Mouse (Mus musculus) right cerebral cortex, adult 2 months (tissue): Measurements from ENCODE around the gene Sh3d21.
"Not testable (repeated sequence)": the region's sequence is repeated elsewhere in the genome, so short reads cannot be mapped to it uniquely, and the experiment has no call there.

Experiments
- DNase-seq, 2 experiments: peaks; one replicate each; pipeline ENCODE4 v3.0.0; 2021 to 2022; ENCODE audit warnings: low spot score in 2 of 2

Sh3d21 gene

DNA sequence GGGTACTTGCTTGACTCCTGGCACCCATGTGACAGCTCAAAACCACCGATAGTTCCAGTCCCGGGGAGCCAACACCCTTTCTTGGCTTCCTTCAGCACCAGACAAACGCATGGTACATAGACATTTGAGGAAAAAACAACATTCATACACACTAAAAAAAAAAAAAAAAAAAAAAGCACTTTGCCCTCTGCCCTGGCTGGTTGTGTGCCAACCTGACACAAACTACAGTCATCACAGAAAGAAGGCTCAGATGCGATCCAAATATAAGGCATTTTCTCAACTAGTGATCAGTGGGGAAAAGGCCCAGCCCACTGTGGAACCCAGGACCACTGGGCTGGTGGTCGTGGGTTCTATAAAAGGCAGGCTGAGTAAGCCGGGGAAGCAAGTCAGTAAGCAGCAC, 5.6 kb upstream of the Sh3d21 start:
- no peak for DNase-seq

DNA sequence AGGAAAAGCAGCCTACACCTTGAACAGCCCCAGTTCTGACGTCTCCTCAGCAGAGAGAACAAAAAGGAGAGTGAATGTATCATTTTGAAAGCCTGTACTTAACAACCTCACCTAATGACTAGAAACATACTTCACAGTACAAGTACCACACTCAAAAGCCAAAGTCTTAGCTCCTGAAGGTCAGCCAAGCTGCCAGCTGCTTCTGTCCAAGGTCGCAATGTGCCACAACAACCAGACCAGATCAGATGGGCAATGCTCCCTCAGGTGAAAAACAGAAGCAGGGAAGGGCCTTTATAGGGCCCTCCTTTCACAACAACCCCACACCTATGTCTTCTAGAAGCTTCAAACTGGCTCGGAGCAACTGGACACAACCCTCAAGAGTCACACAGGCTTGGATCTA, 2.8 kb upstream of the Sh3d21 start:
- DNase-seq, result no peak

DNA sequence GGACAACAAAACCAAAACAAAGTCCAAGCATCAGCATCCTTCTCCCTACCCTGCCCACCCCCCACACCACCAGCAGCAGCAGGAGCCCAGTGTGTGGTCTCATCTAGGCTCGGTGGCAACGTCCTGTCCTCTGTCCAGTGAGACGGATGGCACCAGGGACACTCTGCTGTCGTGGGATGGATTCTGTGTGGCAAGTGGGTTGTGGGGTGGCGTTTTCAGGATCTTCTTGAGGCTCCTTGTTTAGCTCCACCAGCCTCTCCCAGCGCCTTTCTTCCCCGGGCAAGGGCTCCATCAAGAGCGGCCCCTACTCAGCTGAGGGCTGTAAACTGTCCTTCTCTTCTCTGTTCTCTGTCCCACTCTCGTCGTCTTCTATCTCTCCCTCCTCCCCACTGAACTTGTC, 1.8 kb upstream of the Sh3d21 start:
- not testable (repeated sequence) for DNase-seq

DNA sequence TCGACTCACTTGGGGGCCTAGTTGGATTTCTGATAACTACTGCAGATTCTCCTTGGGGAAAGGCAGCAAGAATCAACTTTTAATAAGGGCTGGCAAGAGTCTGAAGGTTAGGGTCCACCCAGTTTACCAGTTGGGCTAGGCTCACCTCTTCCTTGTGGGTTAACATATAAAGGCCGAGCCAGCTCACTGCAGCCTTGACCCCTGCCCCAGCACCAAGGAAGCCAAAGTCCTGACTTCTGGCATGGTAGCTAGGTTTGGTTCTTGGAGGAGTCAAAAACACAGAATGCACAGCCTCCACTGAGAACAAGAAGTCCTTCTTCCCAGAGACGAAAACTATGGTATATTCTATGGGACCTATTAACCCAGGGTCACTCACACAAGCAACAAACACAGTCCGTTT, 394 bp upstream of the Sh3d21 start:
- DNase-seq, result no peak

DNA sequence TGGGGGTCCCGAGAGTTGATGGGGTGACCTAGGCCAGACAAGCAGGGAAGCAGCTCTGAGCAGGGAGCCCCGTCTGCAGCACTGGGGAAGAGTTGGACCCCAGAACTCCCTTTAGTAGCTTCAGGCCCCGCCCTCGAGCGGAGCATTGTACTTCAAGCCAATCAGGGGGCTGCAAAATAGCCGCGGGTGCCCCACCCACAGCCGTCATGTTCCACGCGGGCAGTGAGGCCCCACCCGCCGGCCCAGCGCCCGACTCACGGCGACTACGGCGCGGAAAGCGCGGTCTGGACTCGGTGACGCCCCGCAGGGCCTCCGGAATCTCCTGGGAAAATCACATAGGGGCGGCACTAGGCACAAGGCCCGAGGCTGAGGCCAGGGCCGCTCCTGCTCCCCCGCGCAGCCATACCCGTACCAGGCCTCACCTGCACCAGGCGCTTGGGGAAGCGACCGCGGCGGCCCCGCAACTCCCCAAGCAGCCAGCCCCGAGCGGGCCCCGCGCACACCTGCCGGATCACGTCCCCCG, 686 bp downstream of the Sh3d21 start:
- DNase-seq, result peak; percentile 78 to 83

DNA sequence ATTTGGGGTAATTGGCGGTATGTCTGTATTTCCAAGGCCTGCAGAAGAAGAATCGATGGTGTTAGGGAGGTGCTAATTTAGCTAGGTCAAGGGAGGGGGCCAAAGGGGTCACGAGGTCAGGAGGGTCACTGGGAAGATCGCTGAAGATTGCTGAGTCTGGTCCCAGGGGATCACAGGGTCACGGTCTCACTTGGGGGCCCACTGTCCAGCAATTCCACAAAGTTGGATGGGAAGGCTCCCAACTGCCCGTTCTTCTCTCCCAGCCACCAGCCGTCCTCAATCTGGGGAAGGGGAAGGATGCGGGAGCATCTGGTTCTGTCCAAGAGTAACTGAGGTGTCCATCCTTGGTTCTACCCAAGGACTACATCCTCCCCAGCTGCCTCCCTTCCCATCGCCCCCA, 1.3 kb downstream of the Sh3d21 start:
- DNase-seq, result no peak

DNA sequence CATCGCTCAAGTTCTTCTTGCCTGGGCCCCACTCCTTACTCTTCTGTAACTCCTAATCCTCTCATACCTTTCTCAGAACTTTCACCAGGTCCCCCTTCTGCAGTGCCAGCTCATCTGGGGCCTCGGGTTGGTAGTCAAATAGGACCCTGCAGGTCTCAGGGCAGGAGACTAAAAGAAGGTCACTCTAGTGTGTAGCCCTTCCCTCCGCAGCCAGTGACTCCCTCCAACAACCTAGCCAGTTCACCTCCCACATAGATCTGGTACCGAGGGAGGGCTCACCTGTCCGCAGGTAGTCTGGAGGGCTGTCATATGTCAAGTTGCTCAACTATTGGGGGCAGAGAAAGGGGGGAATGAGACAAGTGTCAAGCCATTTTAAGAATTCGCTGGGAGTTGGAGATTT, 1.8 kb downstream of the Sh3d21 start:
- DNase-seq, result no peak

DNA sequence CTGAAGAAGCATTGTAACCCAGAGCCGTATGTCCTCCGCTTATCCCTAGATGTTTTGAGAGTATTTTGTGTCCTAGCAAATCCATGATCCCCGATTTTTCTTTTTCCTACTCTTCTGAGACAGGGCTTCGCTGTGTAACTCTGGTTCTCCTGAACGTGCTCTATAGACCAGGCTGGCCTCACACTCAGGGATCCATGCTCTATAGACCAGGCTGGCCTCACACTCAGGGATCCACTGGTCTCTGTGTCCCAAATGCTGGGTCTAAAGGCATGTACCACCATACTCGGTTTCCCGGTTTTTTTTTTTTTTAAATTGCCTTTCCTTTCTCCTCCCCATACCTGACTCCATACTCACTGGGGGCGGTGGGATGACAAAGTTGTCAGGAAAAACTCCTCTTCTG, 2.3 kb downstream of the Sh3d21 start:
- DNase-seq, result no peak

DNA sequence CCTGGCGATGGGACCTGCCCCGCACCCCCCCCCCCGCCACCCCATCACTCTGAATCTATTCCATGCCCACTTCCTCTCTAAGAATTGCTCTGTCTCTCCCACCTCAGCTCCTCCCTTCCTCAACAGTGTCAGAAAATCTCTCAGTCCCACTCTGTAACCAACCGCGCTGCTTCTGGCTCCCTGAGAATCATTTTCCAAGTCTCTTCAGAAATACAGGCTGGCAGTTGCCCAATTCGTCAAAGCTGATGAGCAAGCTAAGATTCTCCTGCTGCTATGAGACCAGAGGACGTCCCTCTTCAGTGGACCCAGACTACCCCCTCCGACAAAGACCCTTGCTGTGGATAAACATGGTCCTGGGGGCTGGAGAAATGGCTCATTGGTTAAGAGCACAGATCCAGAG, 3.8 kb downstream of the Sh3d21 start:
- DNase-seq, result peak; percentile 32 to 44

DNA sequence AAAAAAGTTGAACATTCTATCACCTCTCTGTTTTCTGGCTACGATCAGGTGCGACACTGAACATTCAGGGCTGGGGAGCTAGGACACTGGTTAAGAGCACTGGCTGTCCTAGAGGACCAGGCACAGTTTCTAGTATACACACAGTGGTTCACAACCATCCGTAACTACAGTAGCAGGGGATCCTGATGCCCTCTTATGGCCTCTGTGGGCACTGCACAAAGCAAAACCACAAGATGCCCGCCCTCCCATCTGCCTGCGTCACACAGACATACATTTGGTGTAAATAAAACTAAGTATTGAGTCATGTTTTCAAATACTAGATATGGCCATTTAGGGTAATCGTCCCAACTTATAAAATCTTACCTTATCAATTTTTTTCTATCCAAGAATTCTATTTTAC, 5.7 kb downstream of the Sh3d21 start:
- DNase-seq, result no peak

DNA sequence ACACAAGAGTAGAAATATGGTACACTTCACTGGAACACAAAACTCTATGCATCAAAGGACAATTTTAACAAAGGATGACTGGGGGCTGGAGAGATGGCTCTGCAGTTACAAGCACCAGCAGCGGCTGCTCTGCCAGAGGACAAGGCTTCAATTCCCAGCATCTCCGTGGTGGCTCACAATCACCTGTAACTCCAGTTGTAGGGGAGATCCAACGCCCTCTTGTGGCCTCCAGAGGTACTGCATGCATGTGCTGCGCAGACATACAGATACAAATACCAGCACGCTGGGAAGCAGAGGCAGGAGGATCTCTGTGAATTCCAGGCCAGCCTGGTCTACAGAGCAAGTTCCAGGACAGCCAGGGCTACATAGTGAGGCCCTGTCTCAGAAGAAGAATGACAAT, 6.7 kb downstream of the Sh3d21 start:
- no peak for DNase-seq

DNA sequence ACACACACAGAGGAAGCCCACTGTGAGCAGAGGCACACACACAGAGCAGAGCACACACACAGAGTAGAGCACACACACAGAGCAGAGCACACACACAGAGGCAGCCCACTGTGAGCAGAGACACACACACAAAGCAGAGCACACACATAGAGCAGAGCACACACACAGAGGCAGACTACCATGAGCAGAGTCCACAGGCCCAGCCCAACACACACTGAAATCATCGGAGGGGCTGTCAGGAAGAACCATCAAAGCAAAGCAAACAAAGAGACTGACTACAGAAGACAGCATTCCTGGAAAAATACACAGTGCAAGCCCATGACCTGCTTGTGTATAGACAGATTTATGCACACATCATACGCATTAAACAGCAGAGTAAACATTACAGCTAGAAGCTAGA, 7.4 kb downstream of the Sh3d21 start:
- no peak for DNase-seq

DNA sequence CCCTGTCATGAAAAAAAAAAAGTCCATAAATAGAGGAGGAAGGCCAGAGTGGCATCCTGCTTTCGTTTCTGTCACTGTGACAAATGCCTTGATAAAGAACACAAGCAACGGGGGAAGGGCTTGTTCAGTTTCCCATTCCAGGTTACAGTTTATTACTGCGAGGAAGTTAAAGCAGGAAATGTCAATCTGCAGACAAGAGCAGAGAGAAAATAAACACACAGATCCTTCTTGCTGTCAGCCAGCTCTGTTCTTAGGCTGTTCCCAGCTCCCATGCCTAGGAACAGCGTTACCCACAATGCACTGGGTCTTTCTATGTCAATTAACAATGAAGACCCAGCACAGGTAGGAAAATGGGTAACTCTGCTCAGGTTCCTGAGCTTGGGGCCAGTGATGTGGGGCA, 8.1 kb downstream of the Sh3d21 start:
- no peak for DNase-seq

DNA sequence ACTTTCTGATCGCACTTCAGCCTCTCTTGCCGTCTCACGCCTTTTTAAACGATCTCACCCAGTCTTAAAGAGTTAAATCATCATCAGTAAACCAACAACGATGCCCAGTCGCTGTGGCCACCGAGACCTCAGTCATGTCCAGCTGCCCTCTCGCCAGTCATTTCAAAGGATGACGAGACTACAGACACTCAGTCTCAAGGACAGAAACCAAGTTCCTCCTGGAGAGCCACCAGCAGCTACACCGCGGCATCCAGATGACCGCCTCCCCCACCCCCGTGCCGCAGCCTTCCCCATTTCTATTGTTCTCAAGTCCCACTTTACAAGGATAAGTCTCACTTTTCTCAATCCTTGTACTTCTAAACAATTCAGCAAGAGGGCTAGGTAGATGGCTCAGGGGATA, 10.4 kb downstream of the Sh3d21 start:
- no peak for DNase-seq

DNA sequence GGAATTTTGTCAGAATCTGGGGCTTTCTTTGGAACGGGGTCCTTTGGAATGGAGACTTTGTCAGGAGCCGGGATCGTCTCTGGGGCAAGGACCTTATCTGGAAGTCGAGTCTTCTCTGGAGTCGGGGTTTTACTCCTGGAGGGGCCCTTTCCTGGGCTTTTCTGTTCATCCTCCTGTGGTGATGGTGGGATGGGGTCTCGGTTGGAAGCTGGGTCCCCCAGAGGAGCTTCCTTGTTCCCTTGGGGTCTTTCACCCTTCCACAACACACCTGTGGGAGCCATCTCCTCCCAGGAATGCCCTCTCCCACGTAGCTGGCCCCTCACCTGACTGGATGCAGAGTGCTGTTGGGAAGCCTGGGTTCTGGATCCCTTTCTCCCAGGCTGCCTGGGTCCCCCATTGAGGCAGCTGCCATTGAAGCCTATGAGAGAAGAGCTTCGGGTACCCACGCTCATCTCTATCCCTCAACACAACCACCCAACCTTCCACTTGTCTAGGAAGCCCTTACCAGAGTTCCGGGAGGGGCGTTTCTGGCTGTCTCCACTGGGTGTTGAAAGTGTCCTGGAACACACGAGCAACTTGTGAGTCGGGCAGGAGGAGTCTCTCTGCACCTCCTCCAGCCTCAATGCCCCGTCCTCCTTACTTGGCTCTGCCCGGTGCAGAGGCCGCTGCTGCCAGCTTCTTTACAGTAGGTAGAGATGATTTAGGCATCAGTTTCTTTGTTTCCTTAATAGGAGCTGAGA, 11.4 kb downstream of the Sh3d21 start:
- no peak for DNase-seq

DNA sequence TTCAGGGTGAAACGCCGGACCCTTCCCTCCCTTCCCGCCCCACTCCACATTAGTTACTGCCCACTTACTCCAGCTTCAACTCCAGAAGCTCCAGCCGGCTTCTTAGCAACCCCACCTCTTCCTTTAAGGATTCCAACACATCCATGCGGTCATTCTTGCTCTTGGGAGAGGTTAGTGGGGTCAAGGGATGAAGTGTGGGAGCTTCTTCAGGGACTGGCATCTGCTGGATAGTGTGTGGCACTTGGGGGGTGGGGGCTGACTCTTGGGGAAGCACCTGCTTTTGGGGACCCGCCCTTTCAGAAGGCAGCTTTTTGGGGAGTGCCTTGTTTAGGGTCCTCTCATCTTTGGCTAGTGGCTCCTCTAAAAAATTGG, 12.4 kb downstream of the Sh3d21 start:
- DNase-seq, result no peak

DNA sequence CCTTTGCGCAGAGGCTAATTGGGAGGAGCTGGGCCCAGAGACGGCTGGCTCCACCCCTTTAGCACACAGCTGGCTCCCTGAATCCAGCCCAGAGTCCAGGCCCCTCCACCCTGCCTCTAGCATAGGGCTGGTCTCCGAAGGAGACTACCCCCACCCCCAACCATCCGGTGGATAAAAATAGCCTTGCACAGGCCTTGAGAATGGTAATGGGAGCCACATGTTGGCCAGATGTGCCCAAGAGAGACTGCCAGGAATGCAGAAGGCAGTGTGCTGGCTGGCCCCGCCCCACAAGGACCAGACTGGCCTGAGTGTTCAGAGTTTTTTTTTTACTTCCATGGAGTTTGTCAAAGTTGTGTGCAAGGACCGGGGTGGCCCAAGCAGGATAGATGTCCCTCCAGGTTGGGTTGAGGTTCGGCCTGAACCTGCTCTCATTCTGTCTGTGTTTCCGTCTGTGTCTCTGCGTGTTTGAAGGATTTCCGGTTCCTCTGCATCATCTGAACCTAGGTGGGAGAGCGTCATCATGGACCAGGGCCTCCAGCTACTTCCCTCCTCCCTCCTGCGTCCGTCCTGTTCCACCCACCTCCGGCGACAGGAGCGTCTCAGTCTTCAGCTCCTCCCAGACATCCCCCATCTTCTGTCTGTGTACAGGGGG, 12.9 kb downstream of the Sh3d21 start:
- no peak for DNase-seq

DNA sequence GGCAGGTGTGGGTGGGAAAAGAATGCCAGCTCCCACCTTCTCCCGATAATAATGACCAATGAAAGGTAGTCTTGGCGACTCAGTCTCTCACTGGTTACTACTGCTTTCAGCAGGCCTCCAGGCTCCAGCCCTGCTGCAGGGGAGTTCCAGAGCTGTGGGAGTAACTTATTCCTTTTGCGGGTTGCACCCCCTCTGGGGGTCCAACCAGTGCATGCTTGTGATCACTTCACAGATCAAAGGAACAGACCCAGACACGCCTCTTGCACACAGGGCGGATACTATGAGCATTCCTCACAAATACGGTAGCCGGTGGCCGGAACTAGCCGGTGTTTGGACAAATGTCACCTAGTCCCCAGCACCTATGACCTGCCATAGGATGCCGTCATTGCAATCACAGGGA, 13.5 kb downstream of the Sh3d21 start:
- no peak for DNase-seq

DNA sequence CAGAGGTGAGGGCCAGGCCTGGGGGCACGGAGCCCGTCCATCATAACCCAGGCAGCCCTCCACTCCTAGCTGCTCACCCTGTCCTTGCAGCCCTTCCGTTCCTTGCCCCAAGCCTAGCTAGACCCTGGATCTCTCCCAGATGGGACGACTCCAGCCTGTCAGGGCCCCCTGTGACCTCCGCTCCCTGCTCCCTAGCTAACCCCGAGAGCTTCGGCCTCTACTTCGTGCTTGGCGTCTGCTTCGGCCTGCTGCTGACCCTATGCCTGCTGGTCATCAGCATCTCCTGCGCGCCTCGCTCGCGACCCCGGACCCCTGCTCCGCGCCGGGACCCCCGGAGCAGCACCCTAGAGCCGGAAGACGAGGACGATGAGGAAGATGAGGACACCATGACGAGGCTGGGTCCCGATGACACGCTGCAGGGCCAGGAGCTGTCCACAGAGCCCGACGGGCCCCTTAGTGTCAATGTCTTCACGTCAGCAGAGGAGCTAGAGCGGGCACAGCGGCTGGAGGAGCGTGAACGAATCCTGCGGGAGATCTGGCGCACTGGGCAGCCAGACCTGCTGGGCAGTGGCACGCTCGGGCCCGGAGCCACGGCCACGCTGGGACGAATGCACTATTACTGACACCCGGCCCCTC, 14.1 kb downstream of the Sh3d21 start:
- no peak for DNase-seq

DNA sequence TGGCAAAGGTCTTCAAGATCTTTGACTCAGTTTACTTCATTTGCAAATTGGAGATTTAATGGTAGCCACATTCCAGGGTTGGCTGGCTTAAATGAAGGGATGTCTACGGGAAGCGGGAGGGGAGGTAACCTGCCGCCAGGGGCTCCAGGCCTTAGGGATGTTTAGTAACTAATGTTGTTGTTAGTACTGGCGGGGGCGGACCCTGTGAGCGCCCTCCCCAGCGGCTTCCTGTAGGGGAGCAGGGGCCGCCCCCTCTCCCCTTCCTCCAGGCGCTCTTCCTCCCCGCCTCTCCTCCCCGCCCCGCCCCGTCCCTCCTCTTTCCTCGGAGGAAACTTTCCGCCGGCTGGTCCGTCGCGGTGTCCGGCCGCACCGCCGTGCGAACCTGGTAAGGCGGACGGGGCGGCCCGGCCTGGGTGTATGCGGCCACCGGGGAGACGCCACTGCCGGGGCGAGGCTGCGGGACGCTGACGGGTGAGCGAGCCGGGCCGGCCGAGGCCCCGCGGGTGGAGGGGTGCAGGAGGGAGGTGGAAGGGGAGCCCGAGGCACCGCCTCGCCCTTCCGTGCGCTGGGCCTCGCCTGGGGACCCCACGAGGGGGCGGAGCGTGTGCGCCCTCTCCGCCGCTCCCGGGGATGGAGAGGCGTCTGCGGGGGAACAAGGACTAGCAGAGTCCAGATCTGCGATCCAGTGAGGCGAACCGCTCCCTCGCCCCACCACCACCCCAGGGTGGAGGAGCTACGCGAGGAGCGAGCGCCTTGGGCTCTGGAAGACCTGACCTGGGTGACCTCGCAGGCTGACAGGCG, 14.9 kb downstream of the Sh3d21 start:
- no peak for DNase-seq

DNA sequence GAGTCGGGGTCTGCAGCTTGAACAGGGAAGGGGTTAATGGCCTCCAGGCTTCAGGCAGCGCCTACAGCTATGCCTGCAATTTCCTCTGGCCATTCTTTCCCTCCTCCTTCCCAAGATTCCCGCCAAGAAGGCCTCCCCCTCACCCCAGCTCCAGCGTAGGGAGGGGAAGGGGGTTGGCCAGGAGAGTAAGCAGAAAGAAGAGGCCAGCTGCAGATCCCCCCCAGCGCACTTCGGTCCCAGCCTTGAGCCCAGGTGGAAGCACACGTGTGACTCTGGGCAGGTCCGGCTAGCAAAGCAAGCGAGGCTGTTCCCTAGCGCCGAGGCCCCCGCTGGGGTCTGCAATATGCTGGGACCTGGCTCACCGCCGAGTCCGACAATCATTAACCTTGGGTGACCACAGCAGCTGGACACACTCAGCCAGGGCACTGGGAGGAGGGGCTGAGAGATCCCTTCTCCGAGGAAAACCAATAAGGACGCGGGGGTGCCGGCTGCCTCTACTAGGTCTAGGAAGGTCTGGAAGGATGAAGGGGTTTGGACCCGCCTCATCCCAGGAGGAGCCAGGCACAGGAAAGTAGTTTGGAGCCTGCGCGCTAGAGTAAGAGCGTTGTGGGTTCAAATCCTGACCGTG, 15.6 kb downstream of the Sh3d21 start, which contains the start of gene Eva1b:
TSS of gene Eva1b (plus strand) at position 212 of the 628 bp plus-strand sequence.
- DNase-seq, result no peak
